Mouse (Mus musculus): Measurements from ENCODE around the gene Ppib. TPM values are rescaled to one million over a fixed set of nuclear protein-coding genes. Genes with fewer than 3 reads are reported as not detected.

Gene Ppib
- 100 to 1,000 TPM; 285 to 289 TPM for total RNA-seq (2023)

GRCm38 (mm10) chr9:66059583-66060307, at the start of gene Ppib:
TSS of gene Ppib (plus strand) at chr9:66060222.

GRCm38 (mm10) chr9:66069583-66069982, 9.6 kb downstream of the Ppib start, which contains the start of gene Snx22:
TSS of gene Snx22 (minus strand) at chr9:66069719.

Other genes starting within 250 kb of the Ppib start
- 10 to 100 TPM; 23.6 to 29.1 TPM for gene Zfp609, start 232.7 kb upstream of the Ppib start, total RNA-seq (2023)
- 1 to 10 TPM in 1 of 2 experiments, under 1 TPM in 1; 0.94 to 3.1 TPM for gene Pclaf, start 170.0 kb upstream of the Ppib start, total RNA-seq (2023)
- gene Trip4, start 151.4 kb upstream of the Ppib start, total RNA-seq (2023), result 10 to 100 TPM; 20.2 to 23.3 TPM
- gene Csnk1g1, start 151.3 kb upstream of the Ppib start, total RNA-seq (2023), result 10 to 100 TPM; 37.9 to 39.7 TPM
- gene Snx22, start 9.5 kb downstream of the Ppib start, total RNA-seq (2023), result under 1 TPM in 1 of 2 experiments, not detected in 1; 0.88 TPM
- gene Snx1, start 66.4 kb downstream of the Ppib start, total RNA-seq (2023), result 100 to 1,000 TPM; 131 to 145 TPM
- gene Ciao2a, start 66.4 kb downstream of the Ppib start, total RNA-seq (2023), result 10 to 100 TPM; 73.8 to 91.4 TPM
- gene Dapk2, start 98.0 kb downstream of the Ppib start, total RNA-seq (2023), result not detected

All from monocyte, adult 59 days (primary cell).